Mouse (Mus musculus) heart, adult 8-10 months (tissue): ENCODE measurements around the gene Daxx. TPM values are rescaled to one million over a fixed set of nuclear protein-coding genes. Genes with fewer than 3 reads are reported as not detected.
"Not testable (repeated sequence)": the region's sequence is repeated elsewhere in the genome, so short reads cannot be mapped to it uniquely, and the experiment has no call there.

Experiments
- DNase-seq: peaks from one replicate; pipeline ENCODE4 v3.0.0; 2022; ENCODE audit warnings: low spot score
- total RNA-seq, 4 experiments: library from RNA; stranded (reverse); gene quantifications; 2 replicates each; pipeline ENCODE4 v1.2.4; 2022

The Daxx gene
- total RNA-seq, 4 experiments from 2014 or later, result 11.5 to 16.2 (median 13.7) TPM

- DNase-seq, result no peak
Observed at GRCm38 (mm10) chr17:33941381-33941780, 32.2 kb downstream of the Daxx start.

GRCm38 (mm10) chr17:33943454-33943853 is 34.2 kb downstream of the Daxx start:
- no peak for DNase-seq

- no peak for DNase-seq
Observed at GRCm38 (mm10) chr17:33947430-33948089, 38.3 kb downstream of the Daxx start.

GRCm38 (mm10) chr17:33948090-33948904 is 39.1 kb downstream of the Daxx start:
- DNase-seq, result no peak

GRCm38 (mm10) chr17:33948905-33949537 is 39.8 kb downstream of the Daxx start:
- DNase-seq, result no peak

- DNase-seq, result no peak
Observed at GRCm38 (mm10) chr17:33950131-33950625, 41.0 kb downstream of the Daxx start.

GRCm38 (mm10) chr17:33951021-33951946 is 42.1 kb downstream of the Daxx start, which contains the start of gene B3galt4:
Gene B3galt4 (minus strand): TSS chr17:33951488.
- peak; percentile 74 for DNase-seq

- DNase-seq, result not testable (repeated sequence)
Observed at GRCm38 (mm10) chr17:33952015-33952414, 42.8 kb downstream of the Daxx start.

GRCm38 (mm10) chr17:33952879-33953278 is 43.7 kb downstream of the Daxx start:
- DNase-seq, result no peak

GRCm38 (mm10) chr17:33953310-33953709 is 44.1 kb downstream of the Daxx start:
- DNase-seq, result no peak

- no peak for DNase-seq
Observed at GRCm38 (mm10) chr17:33953961-33954565, 44.8 kb downstream of the Daxx start.

- DNase-seq, result no peak
Observed at GRCm38 (mm10) chr17:33954646-33955554, 45.7 kb downstream of the Daxx start.

- DNase-seq, result peak; percentile 98
Observed at GRCm38 (mm10) chr17:33955555-33956214, 46.5 kb downstream of the Daxx start, which contains the start of the genes Vps52 and Rps18. Gene Vps52 (plus strand): TSS chr17:33955812. Gene Rps18 (minus strand): TSS chr17:33956001.

- no peak for DNase-seq
Observed at GRCm38 (mm10) chr17:33956336-33956735, 47.1 kb downstream of the Daxx start.

- no peak for DNase-seq
Observed at GRCm38 (mm10) chr17:33957493-33957892, 48.3 kb downstream of the Daxx start.

- no peak for DNase-seq
Observed at GRCm38 (mm10) chr17:33958451-33958850, 49.2 kb downstream of the Daxx start.

- DNase-seq, result no peak
Observed at GRCm38 (mm10) chr17:33959135-33959534, 49.9 kb downstream of the Daxx start.

- DNase-seq, result no peak
Observed at GRCm38 (mm10) chr17:33959948-33960347, 50.7 kb downstream of the Daxx start.

GRCm38 (mm10) chr17:33962876-33963275 is 53.7 kb downstream of the Daxx start:
- no peak for DNase-seq
